Mouse (Mus musculus) intestine, embryonic 14.5 days (tissue): ENCODE measurements around the gene Ankrd1. TPM values are rescaled to one million over a fixed set of nuclear protein-coding genes. Genes with fewer than 3 reads are reported as not detected.
A peak's percentile ranks its signal among the peaks of the same experiment; 100 is the strongest.

Source experiments
- ATAC-seq: fragments of 200-750 bp; cut with Nextera tagmentation; replicated peaks from 2 replicates; pipeline ENCODE4 v1.8.0; 2017; ENCODE audit warnings: low read depth, moderate number of reproducible peaks, moderate TSS enrichment, moderate library complexity; ENCODE audit not compliant: low FRiP score, low TSS enrichment
- DNase-seq: peaks from one replicate; pipeline ENCODE4 v3.0.0-alpha.2; 2018; ENCODE audit warnings: low spot score
- H3K27ac ChIP-seq: fragments of 300-500 bp; sonication (generic); 2 replicates; pipeline ENCODE4 v1.5.1; 2014; ENCODE audit warnings: low read depth, mild to moderate bottlenecking, control low read depth
- H3K27me3 ChIP-seq: fragments of 300-500 bp; sonication (generic); replicated peaks from 2 replicates; pipeline ENCODE4 v1.6.1; 2014; ENCODE audit warnings: low read length, control low read depth; ENCODE audit not compliant: control insufficient read depth, insufficient read depth
- H3K36me3 ChIP-seq: fragments of 300-500 bp; sonication (generic); 2 replicates; pipeline ENCODE4 v1.6.1; 2014; ENCODE audit warnings: low read length, control low read depth; ENCODE audit not compliant: control insufficient read depth, insufficient read depth
- H3K4me1 ChIP-seq: fragments of 300-500 bp; sonication (generic); replicated peaks from 2 replicates; pipeline ENCODE4 v1.6.1; 2014; ENCODE audit warnings: low read length, control low read depth, mixed read lengths; ENCODE audit not compliant: control insufficient read depth, insufficient read depth
- H3K4me2 ChIP-seq: fragments of 300-500 bp; sonication (generic); 2 replicates; pipeline ENCODE4 v1.6.1; 2014; ENCODE audit warnings: low read length
- H3K4me3 ChIP-seq: fragments of 300-500 bp; sonication (generic); 2 replicates; pipeline ENCODE4 v1.5.1; 2014; ENCODE audit warnings: low read depth, low read length, control low read depth, mixed read lengths
- H3K9ac ChIP-seq: fragments of 300-500 bp; sonication (generic); 2 replicates; pipeline ENCODE4 v1.6.1; 2014; ENCODE audit warnings: mild to moderate bottlenecking, low read length
- H3K9me3 ChIP-seq: fragments of 300-500 bp; sonication (generic); 2 replicates; pipeline ENCODE4 v1.6.1; 2016; ENCODE audit warnings: low read length, control low read depth; ENCODE audit not compliant: control insufficient read depth
- WGBS: fragments of 180-500 bp; shearing (Covaris S2); extraction: QIAGEN DNeasy Blood & Tissue Kit; methylation state at CpG from one replicate; pipeline ENCODE4 v1.1.7; 2014; 5-methylcytosine and 5-hydroxymethylcytosine counted together
- polyA plus RNA-seq: library from polyadenylated mRNA; unstranded; fragments of >200 nt; fragmentation: Nextera tagmentation; extraction: Ambion mirVana; gene quantifications from 2 replicates; pipeline ENCODE4 v1.2.1, GENCODE M21; 2014

Gene Ankrd1
- polyA plus RNA-seq, 1 experiment from 2014 or later, result not detected

GRCm38 (mm10) chr19:36098265-36098664 lies 21.6 kb downstream of the Ankrd1 start:
- DNase-seq (no peak), ATAC-seq (no peak)
- Histone ChIP-seq H3K27me3 (no peaks in the 10 kb centered on the region), H3K27ac (no peak overlapping the region), H3K36me3 (peaks cover 89% of the 10 kb centered on the region), H3K9me3 (no peaks in the 10 kb centered on the region), H3K4me1 (no peaks in the 10 kb centered on the region), H3K4me3 (no peak overlapping the region), H3K4me2 (no peak overlapping the region), H3K9ac (no peak overlapping the region)
- WGBS, result 91% methylated on average over 1 of the region's 1 CpGs

GRCm38 (mm10) chr19:36097194-36097593 lies 22.7 kb downstream of the Ankrd1 start:
- Histone ChIP-seq H3K27me3 (no peaks in the 10 kb centered on the region), H3K9me3 (no peaks in the 10 kb centered on the region), H3K9ac (no peak overlapping the region), H3K4me1 (no peaks in the 10 kb centered on the region), H3K4me3 (no peak overlapping the region), H3K36me3 (peaks cover 89% of the 10 kb centered on the region), H3K4me2 (no peak overlapping the region), H3K27ac (no peak overlapping the region)
- no peak for ATAC-seq
- WGBS, result 92% methylated on average over 3 of the region's 3 CpGs
- DNase-seq, result no peak

- WGBS, result 51% methylated on average over 5 of the region's 5 CpGs
- H3K36me3 ChIP-seq, result peaks cover 72% of the 10 kb centered on the region
- no peaks in the 10 kb centered on the region for H3K9me3 ChIP-seq
- H3K9ac ChIP-seq, result no peak overlapping the region
- no peak overlapping the region for H3K4me2 ChIP-seq
- H3K27ac ChIP-seq, result no peak overlapping the region
- H3K27me3 ChIP-seq, result no peaks in the 10 kb centered on the region
- H3K4me3 ChIP-seq, result no peak overlapping the region
- ATAC-seq, result no peak
- no peak for DNase-seq
- no peaks in the 10 kb centered on the region for H3K4me1 ChIP-seq
Measured at GRCm38 (mm10) chr19:36090781-36091180, 29.1 kb downstream of the Ankrd1 start.

GRCm38 (mm10) chr19:36083262-36084225 lies 36.4 kb downstream of the Ankrd1 start, which contains the start of gene Rpp30:
Gene Rpp30, plus strand, starts transcription at chr19:36083716.
- Histone ChIP-seq H3K27ac (no peak within 1 kb of the TSS), H3K4me1 (peaks cover 6% of the 10 kb centered on the region), H3K36me3 (peaks cover 11% of the 10 kb centered on the region), H3K4me2 (peak within 1 kb of the TSS; percentile 93), H3K27me3 (no peaks in the 10 kb centered on the region), H3K9me3 (no peaks in the 10 kb centered on the region), H3K4me3 (peak within 1 kb of the TSS; percentile 82), H3K9ac (peak within 1 kb of the TSS; percentile 84)
- DNase-seq (peak; percentile 85), ATAC-seq (peak; percentile 93)
- WGBS, result 2% methylated on average over 34 of the region's 34 CpGs

GRCm38 (mm10) chr19:36082606-36083261 lies 37.2 kb downstream of the Ankrd1 start:
- H3K36me3 ChIP-seq, result 0 out of 2 replicates have a peak, but pooled peaks cover 3% of the 10 kb centered on the region
- H3K4me1 ChIP-seq, result peaks cover 6% of the 10 kb centered on the region
- DNase-seq (no peak), ATAC-seq (peak; percentile 76)
- no peak overlapping the region for H3K27ac ChIP-seq
- WGBS, result 48% methylated on average over 7 of the region's 7 CpGs
- H3K27me3 ChIP-seq, result no peaks in the 10 kb centered on the region
- peak overlapping the region; percentile 82 for H3K4me3 ChIP-seq
- H3K9ac ChIP-seq, result peak overlapping the region; percentile 84
- H3K9me3 ChIP-seq, result no peaks in the 10 kb centered on the region
- peak overlapping the region; percentile 68 for H3K4me2 ChIP-seq

- Histone ChIP-seq H3K27ac (no peak overlapping the region), H3K36me3 (no peaks in the 10 kb centered on the region), H3K4me3 (no peak overlapping the region), H3K4me2 (no peak overlapping the region), H3K27me3 (peaks cover 14% of the 10 kb centered on the region), H3K4me1 (no peaks in the 10 kb centered on the region), H3K9me3 (no peaks in the 10 kb centered on the region), H3K9ac (no peak overlapping the region)
- no peak for ATAC-seq
- DNase-seq, result no peak
- 72% methylated on average over 2 of the region's 2 CpGs for WGBS
Measured at GRCm38 (mm10) chr19:36062801-36063529, 56.9 kb downstream of the Ankrd1 start.

Other genes with a start within 250 kb of the Ankrd1 start
- not detected in 2 replicates for gene Htr7, start 62.6 kb downstream of the Ankrd1 start, polyA plus RNA-seq
- gene Rpp30, start 36.4 kb downstream of the Ankrd1 start, polyA plus RNA-seq, result 72.2 and 72.9 TPM in 2 replicates
- 18.5 and 21.6 TPM in 2 replicates for gene Pcgf5, start 228.2 kb upstream of the Ankrd1 start, polyA plus RNA-seq